Mouse (Mus musculus) thymus, postnatal 36 days (tissue): ENCODE data around the gene Tmem132d.

Experiments
- DNase-seq, 2 experiments: peaks; one replicate each; pipeline ENCODE4 v3.0.0; 2022; ENCODE audit warnings: mixed read lengths in 2 of 2

Tmem132d gene

DNA sequence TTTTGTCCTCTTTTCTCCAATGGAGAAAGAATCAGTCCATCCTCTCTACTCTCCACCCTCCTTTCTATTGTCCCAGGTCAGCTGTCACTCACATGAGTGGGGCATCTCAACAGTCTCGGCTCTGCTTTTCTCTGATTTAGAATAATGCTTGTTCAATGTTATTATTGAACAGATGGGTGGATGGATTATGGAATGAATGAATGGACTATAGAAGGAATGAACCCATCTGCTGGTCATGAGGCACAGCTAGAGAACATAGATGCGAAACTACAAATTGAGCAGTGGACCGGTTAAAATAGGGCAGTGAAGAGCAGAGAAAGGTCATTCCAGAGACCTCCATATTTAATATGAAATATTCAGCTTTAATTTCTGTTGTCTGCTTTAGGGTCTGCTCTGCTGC is 514.5 kb downstream of the Tmem132d start:
- DNase-seq = no peak

DNA sequence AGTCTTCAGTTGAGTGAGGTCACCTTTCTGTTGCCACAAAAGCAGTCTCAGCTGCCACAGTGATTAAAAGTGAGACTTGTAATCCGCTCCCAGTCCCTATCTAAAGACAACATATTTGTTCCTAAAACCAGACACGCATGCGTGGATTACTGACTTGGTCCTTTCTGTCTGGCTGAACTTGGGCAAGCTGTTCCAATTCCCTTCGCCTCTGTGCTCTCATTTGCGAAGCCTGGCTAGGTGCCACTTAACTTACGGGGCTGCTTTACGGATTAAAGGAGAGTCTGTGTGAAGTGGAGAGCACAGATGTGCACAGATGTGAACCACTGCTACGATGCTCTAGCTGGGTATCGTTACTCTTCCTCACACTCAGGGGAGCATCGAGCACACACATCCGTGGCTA is 518.7 kb downstream of the Tmem132d start:
- DNase-seq = no peak

DNA sequence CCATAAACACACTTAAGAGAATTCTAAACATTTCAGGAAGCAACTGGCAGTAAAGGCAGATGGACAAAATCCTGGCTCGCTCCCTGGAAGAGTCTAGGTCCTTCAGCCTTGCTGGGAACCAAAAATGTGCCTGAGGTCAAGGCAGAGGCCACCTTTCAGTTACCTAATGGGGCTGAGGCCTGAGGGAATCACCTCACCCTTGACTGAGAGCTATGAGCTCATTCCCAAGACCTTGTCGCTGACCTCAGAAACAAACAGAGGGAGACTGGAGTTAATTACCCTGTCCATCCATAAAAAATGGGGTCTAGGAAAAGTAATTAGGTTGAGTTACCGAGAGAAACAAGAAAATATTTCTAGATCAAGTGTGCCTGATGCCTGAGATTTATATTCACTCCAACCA is 521.3 kb downstream of the Tmem132d start:
- no peak for DNase-seq

DNA sequence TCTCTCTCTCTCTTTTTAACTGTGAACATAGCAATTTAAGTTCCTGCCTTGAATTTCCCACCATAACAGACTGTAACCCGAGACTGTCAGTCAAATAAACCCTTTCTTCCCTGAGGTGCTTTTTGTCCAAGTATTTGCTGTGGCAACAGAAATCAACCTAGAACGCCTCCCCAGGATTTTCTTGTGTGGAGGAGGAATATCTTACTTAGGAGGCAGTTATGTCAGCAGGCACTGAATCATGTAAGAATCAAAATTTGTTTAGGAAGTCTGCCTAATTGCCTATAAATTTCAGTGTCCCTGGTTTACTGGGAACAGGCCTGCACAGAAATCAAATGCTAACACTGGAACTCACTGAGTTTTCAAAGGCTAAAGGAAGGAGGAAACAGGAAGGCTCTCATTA is 522.5 kb downstream of the Tmem132d start:
- no peak for DNase-seq

DNA sequence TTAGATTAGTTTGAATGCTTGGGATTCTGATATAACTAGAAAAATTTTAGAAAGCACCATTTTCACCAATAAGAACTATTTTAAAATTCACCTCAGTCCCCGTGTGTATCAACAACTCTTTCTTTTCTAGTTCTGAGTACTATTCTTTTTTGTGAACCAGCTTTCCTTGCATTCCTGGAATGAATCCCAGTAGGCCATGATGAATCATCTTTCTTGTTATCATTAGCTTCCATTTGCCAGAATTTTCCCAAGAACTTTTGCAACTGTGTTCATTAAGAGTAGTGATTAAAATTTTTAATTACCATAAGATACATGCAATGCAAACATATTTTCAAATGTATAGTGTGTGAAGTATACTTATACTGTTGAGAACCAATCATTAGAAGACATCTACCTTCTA is 537.7 kb downstream of the Tmem132d start:
- DNase-seq = no peak

DNA sequence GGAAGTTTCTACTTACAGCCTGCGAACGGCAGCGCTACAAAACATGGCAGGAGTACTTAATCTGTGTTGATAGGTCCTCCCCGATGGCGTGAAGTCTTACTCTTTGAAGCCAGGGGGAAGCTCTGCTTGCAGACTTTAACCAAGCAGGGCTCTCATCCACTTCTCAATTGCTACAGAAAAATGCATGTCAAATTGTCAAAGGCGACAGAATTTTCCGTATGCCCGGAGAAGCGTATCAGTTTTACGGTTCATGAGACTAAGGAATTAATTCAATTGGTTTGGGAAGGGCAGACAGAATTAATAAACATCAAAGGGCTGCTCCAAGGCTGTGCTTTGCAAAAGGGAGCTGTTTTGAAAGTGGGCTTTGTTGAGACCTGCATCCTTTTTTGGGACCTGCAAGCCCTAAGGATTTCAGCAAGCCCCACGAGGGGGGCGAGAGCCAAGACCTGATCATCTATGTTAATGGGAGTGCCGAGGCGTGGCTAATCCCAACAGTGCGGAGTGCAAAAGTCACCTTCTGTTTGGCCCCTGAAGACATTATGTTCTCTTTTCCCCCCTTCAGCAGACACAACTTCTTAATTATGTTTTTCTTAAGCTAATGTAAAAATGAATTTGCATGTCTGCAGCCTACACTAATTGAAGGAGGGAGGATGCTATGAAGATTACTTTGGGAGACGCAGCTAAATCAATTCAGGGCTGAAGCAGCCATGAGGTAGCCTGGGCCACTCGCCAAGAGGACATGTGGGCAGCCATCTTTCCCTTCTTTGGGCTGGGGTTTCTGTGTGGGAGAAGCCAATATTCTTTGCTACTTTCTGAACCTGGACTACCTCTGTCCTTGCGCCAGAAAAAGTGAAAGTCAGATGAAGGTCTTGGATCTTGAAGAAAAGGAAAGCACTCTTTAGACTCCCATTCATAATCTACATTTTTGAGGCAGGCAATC is 547.0 kb downstream of the Tmem132d start:
- no peak for DNase-seq

DNA sequence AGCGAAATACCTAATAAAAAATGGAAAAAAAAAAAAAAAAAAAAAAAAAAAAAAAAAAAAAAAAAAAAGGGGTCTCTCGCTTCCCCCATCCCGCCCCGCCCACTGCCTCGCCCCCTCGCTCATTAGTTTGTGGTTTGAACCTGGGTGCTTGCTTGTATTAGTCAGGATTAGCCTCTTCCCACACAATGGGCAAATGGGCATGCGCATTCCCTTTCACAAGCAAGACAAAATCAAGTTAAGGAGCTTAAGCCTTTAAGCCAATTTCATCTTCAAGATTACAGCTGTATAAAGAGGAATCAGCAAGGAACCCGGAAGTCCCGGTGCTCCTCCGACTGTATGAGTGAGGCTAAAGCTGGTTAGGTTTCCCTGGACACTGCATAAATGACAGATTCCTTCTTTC is 549.9 kb downstream of the Tmem132d start:
- no peak for DNase-seq

DNA sequence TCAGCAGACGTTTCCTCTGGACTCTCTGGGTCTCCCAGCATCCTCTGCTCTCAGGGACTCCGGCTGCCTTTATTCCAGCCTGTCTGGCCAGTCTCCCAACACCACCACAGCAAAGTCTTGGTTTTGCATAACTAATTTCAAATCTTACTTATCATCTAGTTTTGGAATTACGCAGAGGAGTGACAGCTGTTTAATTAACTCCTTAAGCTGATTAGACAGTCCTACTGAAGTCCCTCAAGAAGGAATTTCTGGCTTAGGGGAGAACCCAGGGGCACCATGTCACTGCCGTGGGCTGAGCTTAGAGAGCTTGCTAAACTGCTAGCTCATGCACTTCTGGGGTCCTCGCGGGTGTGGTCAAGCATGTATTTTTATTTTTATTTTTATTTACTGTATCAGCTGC is 558.4 kb downstream of the Tmem132d start:
- DNase-seq = no peak

DNA sequence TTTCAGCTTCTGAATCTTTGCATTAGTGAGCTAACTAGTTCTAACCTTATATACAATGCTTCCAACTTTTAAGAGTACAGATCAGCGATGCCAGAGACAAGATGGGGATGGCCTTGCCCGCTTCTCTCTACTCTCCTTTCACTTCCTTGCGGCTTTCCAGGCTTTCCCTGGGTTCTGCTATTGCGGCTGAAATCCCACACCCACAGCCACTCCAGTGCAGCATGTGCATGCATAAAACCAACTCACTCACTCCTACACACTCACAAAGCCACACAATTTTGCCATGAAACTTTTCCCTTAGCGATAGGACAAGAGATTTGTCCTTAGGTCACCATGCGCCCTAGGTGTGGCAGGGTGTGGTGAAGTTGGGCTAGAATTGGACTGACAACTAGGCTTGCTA is 567.7 kb downstream of the Tmem132d start:
- DNase-seq = no peak

DNA sequence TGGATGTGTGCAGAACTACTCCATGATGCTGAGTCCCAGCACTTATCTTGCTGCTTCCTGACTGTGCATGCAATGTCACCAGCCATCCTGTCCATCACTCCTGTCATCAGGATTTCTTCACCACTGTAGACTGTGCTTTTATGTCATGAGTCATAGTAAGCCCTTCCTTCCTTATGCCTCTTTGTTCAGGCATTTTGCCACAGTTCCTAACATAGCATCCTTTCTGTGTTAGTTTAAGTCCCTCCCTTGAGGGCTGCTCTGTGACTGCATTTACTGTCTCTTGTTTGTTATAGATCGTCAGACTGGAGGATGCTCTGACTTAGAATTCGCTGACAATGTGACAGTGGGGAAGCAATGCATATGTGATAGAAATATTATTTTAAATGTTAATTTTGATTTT is 573.2 kb downstream of the Tmem132d start:
- DNase-seq = no peak

DNA sequence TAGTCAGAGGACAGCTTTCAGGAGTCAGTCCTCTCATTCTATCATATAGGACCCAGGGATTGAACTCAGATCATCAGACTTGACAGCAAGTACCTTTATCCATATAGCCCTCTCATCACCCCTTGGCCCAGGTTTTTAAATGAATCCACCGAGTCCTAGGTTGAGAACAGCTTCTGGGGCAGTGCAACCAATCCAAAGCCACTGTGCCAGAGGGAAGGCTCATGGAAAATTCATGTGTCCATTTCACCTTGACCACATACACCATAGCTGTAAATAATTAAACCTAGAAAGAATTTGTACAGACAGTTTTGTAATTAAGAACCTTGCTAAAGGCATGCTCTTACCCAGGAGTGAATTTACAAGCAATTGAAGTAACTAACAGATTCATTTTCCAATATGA is 580.6 kb downstream of the Tmem132d start:
- DNase-seq = no peak

DNA sequence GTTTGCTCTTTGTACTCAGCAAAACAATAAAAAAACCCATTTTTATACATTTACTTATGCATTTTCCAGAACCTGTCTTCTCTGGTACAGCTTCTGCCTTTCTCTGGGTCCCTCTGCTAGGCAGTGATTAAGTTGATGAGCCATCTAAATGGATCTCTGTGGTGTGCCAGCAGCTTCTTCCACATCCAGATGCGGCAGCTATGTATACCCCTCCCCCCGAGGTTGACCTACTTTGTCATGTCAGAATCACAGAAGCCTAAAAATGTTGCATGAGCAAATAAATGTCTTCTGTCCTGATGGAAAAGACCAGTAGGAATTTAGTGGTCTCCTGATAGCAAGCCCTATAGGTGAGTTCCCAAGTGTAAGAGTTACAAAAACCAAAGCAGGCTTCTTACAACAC is 601.1 kb downstream of the Tmem132d start:
- DNase-seq = no peak

DNA sequence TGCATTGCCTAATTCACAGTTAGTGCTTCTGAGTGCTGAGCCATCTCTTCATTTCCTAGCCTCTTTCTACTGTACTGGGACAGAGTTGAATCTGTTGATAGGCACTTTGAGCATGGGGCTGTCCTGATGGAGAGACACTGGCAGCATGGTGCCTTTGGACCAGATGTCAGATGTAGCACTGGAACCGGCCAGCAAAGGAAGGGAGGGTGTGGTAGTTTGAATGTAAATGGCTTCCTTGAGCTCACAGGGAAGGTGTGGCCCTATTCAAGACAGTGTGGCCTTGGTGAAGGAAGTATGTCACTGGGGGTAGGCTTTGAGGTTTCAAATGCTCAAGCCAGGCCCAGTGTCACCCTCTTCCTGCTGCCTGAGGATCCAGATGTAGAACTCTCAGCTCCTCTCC is 602.0 kb downstream of the Tmem132d start:
- no peak for DNase-seq

DNA sequence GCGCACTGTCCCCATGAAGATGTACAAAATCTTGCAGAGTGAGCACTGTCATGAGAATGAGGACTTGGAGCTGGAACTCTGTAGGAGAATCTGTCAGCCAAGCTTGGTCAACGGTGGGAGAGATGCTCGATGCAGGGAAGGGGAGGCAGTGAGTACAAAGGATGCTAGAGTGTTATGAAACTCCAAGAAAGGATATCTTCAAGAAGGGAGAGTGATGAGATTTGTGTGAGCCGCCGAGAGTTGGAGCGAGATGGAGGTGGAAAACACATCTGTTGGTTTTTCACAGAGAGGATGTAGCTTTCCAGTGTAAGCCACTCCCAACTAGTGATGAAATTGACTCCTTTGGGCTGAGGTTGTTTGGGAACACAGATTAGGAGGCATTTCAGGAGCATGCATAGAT is 604.1 kb downstream of the Tmem132d start:
- DNase-seq = no peak

DNA sequence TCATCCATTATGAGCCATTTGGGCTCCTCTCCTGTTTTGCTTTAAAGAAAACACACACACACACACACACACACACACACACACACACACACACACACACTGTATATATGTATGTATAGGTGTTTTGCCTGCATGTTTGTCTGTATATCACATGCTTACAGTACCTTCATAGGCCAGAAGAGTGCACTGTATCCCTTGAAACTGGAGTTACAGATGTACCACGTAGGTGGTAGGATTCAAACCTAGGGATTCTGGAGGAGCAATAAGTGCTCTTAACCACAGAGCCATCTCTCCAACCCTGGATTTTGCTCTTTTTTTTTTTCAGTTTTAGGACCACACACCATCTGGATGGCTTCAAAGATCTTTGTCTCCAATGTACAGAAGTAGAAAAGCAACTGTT is 610.9 kb downstream of the Tmem132d start:
- no peak for DNase-seq

DNA sequence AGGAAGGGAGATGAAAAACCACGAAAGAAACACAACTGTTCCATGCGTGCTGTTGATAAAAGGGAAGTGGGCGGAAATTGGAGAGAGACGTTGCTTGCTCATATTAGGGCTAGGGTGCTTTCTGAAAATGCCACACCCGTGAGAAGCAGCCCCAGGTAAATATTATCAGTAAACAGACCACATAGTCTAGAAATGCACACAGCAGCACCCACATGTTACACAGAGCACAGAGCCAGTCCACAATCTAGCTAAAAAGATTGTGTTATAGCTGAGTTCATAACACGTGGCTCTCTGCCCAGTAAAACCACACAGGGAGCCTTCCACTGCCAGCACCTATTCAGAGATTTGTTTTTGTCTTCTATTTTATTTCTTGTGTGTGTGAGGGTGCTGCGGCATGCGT is 617.6 kb downstream of the Tmem132d start:
- no peak for DNase-seq

DNA sequence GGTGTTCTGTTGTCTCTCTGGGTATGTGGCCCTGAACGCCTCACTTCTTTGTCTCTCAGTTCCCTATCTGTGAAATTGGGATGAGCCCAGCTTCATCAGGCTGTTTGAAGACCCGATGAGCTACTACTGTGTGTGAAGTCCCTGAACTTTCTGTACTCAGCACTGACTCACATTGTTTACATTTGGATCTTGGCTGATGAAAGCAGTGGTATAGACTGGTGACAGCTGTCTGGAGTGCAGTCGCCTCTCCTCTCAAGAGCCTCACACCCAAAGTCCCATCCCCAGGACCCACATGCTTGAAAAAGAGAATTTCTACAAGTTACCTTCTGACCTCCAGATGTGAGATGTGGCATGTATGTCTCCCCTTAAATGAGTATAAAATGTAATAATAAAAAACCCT is 625.5 kb downstream of the Tmem132d start:
- no peak for DNase-seq

DNA sequence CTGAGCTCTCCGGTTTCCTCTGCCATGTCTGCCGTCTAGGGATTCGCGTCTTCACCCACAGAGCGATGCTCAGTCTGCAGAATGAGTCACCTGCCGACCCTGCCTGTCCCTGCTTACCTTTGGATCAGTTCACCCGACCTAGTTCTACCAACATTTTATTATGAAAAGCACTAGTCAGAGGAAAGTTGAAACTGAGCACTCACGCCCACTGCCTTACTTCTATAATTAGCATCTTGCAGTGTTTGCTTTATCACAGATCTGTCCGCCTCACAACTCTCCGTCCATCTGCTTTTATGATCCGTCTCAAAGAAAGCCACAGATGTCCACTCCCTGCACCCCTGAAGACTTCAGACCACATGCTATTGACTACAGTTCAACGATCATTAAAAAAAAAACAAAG is 626.0 kb downstream of the Tmem132d start:
- DNase-seq = no peak

DNA sequence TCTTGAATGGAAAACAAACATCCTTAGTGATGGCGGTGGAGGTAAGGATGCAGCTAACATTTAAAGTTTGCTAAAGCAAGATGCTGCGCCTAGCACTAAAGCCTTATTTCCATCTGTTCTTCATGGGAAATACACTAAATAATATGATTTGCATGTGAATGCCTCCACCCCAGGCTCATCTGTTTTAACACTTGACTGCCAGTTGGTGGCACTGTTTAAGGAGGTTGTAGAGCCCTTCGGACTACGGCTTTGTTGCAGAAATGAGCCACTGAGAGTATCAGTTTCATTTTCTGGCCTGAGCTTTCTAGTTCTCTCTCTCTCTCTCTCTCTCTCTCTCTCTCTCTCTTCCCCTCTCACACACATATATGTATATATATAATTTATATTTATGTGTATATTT is 632.0 kb downstream of the Tmem132d start:
- DNase-seq = no peak

DNA sequence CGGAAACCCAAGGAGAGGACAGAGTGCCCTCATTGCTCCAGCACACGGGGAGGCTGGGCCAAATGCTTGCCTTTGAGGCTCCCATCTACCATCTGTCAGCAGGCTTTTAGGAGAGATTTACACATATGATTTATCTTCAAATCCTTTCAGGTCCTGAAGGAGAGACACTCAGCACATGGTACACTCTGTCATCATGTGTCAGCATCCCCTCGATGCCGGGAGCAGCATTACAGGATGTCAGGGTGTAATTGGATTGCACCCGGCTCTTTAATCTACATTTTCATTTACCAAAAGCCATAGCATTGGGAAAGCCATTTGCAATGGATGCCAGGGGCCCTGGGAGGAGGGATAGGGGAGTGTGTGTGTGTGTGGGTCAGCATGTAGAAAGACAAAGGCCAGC is 651.7 kb downstream of the Tmem132d start:
- no peak for DNase-seq

DNA sequence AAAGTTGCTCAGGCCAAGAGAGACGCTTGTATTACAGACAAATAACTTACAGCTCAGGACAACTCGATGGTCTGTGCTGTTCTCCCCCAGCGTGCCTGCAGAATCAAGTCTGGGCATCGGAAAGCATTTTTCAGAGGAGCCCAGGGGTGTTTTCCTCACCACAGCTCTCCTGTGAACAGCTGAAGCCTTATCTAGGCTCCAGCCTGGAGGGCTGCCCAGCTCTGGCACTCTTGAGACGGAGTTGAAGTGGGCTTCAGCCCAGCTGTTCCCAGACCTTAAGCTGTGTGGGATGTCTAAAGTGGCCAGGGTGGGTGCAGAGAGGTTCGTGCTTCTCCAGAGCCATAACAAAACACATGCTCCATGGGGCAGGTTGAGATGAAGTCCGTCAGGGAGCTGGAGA is 657.1 kb downstream of the Tmem132d start:
- no peak for DNase-seq

DNA sequence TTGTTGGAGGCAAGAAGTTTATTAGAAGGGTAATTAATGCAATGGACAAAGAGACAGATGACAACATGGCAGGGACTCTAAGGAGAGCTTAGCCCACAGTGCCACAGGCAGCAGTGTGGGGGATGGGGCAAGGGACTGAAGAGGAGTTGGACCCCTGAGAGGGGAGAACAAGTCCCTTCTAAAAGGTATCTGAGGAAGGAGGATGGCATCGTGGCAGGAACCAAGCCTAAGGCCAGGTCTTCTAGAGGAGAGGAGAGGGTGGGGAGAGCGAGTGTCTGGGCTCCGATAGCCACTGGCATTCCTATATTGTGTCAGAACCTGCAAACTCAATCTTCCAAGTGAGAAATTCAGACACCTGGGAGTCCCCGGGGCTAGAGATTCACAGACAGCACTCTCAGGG is 674.3 kb downstream of the Tmem132d start:
- DNase-seq = no peak

DNA sequence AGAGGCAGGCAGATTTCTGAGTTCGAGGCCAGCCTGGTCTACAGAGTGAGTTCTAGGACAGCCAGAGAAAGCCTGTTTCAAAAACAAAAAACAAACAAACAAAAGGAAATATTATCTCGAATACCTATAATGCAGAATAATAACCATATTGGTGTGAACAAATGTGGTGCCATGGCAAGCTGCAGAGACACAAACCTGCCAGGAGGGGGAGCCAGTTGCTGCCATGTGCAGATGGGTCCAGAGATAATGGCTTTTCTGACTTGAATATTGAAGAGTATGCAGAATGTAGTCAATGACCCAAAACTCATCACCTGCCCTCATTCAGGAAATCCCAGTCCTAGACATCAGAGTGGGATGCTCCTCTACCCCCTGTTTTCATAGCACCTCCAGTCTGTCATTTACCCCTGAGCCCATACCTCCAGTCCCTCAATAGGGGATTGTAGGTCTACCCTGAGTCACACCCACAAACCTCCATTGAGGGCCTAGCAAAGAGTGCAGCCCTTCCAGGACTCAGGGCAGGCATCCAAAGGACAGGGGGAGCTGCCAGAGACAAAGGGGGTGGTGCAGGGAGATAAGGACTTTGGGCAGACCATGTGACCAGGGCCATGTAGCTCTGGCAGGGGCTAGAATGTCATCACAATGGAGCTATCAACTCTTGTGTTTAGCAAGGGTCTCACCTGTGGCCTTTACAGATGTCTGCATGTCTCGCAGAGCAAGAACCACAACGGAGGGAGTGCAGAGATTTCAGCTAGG is 676.0 kb downstream of the Tmem132d start:
- DNase-seq = no peak

DNA sequence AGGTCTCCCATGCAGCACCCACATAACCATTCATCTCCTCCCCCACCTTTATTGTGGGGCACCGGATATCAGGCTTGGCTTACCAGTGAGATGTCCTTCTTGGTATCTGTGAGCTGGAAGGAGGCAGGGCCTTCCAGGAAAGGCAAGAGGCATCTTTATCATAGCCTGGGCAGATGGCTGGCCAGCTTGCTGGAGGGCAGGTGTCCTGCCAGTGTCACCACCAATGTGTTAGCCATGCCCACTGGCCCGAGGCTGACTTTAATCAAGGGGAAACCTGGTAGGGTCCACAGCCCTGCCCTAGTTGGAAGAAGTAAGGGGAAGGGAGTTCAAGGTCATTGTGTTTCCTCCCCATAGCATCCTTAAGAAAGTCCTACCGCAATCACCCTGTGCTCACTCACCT is 676.9 kb downstream of the Tmem132d start:
- no peak for DNase-seq
